In genomic region chr4:140695675-140696585, GRCm38 (mm10) we compare ENCODE assay signal across 24 mouse cellular contexts. TPM values are rescaled to one million over a fixed set of nuclear protein-coding genes. Genes with fewer than 3 reads are reported as not detected.
A peak's percentile ranks its signal among the peaks of the same experiment; 100 is the strongest.
DNase-seq lines count a peak whose midpoint lies in the region; ATAC-seq and TF ChIP-seq lines count a peak whose summit lies in the region.
"Had no signal": no experiment of that assay in that cellular context is flagged by ENCODE, and none has a peak within 500 bp of the region (broad histone marks: within the 10 kb centered on the region; RNA-seq: fewer than 3 reads in every experiment).

No protein-coding gene starts in this region.

- no peak overlapping the region for H3ac ChIP-seq in myocyte (ENCODE audit: control insufficient read depth, insufficient read length)

- no peak for ATAC-seq in megakaryocyte, adult 5-6 weeks (ENCODE audit: poor library complexity, severe bottlenecking)
- peak; percentile 68 for ATAC-seq in liver, embryonic 12.5 days
- no peak for ATAC-seq in intestine, postnatal 0 days
- no peak for ATAC-seq in midbrain, embryonic 16.5 days
- ATAC-seq: intestine, embryonic 15.5 days had no signal

- 39% methylated on average over 14 of the region's 14 CpGs for WGBS in liver, embryonic 12.5 days (ENCODE audit: insufficient replicate concordance)
- WGBS in intestine, postnatal 0 days, result 72% methylated on average over 14 of the region's 14 CpGs
- 83% methylated on average over 14 of the region's 14 CpGs for WGBS in midbrain, embryonic 16.5 days

- H3K4me3 ChIP-seq in megakaryocyte, embryonic 14.5 days (replicated peaks), result peak overlapping the region; percentile 86
- H3K4me3 ChIP-seq in liver, embryonic 12.5 days, result peak overlapping the region; percentile 44
- no peak overlapping the region for H3K4me3 ChIP-seq in myocyte
- no peak overlapping the region for H3K4me3 ChIP-seq in intestine, postnatal 0 days (ENCODE audit: low read depth, low read length)
- H3K4me3 ChIP-seq in midbrain, embryonic 16.5 days (ENCODE audit: low read depth, low read length), result no peak overlapping the region
- H3K4me3 ChIP-seq: embryonic facial prominence, embryonic 13.5 days; heart, embryonic 10.5 days; intestine, embryonic 15.5 days; kidney, embryonic 15.5 days; midbrain, embryonic 12.5 days had no signal

- no peak for TF ChIP-seq POLR2A in myocyte (IDR thresholded peaks at IDR 0.05; ENCODE audit: insufficient read length, low read depth)

- peak; percentile 53 for DNase-seq in c-Kit-positive CD71-positive TER-119-positive erythroid progenitor cells, embryonic 14.5 days (ENCODE audit: low spot score)
- no peak for DNase-seq in right cerebral cortex, adult 18-20 months
- DNase-seq: adrenal gland, adult 8-10 months; cerebellum, adult 11 months; cerebellum, postnatal 36 days; gastrocnemius, postnatal 36 days; heart, postnatal 14 days; lung, postnatal 14 days; thymus, postnatal 14 days had no signal

- H3K4me1 ChIP-seq in megakaryocyte, embryonic 14.5 days, result peaks cover 74% of the 10 kb centered on the region
- peaks cover 85% of the 10 kb centered on the region for H3K4me1 ChIP-seq in liver, embryonic 12.5 days
- H3K4me1 ChIP-seq in intestine, postnatal 0 days (replicated peaks; ENCODE audit: control insufficient read depth, insufficient read depth, low read length), result no peaks in the 10 kb centered on the region
- peaks cover 7% of the 10 kb centered on the region for H3K4me1 ChIP-seq in midbrain, embryonic 16.5 days (ENCODE audit: control insufficient read depth, insufficient read depth, low read length)

- H3K4me2 ChIP-seq in liver, embryonic 12.5 days, result peak overlapping the region; percentile 66
- H3K4me2 ChIP-seq in myocyte (ENCODE audit: low read depth), result peak overlapping the region; percentile 77
- H3K4me2 ChIP-seq in intestine, postnatal 0 days (replicated peaks; ENCODE audit: low read depth), result no peak overlapping the region
- H3K4me2 ChIP-seq in midbrain, embryonic 16.5 days (ENCODE audit: low read length), result no peak overlapping the region
- H3K4me2 ChIP-seq: embryonic facial prominence, embryonic 13.5 days; hindbrain, embryonic 14.5 days; intestine, embryonic 15.5 days; kidney, embryonic 15.5 days; midbrain, embryonic 12.5 days had no signal

- H3K9me3 ChIP-seq in megakaryocyte, embryonic 14.5 days, result no peaks in the 10 kb centered on the region
- H3K9me3 ChIP-seq in liver, embryonic 12.5 days (replicated peaks), result no peaks in the 10 kb centered on the region
- H3K9me3 ChIP-seq in intestine, postnatal 0 days (ENCODE audit: control insufficient read depth), result no peaks in the 10 kb centered on the region
- H3K9me3 ChIP-seq in midbrain, embryonic 16.5 days (replicated peaks; ENCODE audit: control insufficient read depth, low read length, poor library complexity, severe bottlenecking), result no peaks in the 10 kb centered on the region
- H3K9me3 ChIP-seq: embryonic facial prominence, embryonic 13.5 days; heart, embryonic 10.5 days; intestine, embryonic 15.5 days; kidney, embryonic 15.5 days; midbrain, embryonic 12.5 days had no signal

- no peaks in the 10 kb centered on the region for H3K36me3 ChIP-seq in megakaryocyte, embryonic 14.5 days (replicated peaks; ENCODE audit: low read length)
- no peaks in the 10 kb centered on the region for H3K36me3 ChIP-seq in liver, embryonic 12.5 days
- H3K36me3 ChIP-seq in myocyte (ENCODE audit: control insufficient read depth, insufficient read depth), result no peaks in the 10 kb centered on the region
- H3K36me3 ChIP-seq in intestine, postnatal 0 days (ENCODE audit: control insufficient read depth, insufficient read depth), result no peaks in the 10 kb centered on the region
- H3K36me3 ChIP-seq in midbrain, embryonic 16.5 days (ENCODE audit: control insufficient read depth, insufficient read depth, low read length), result no peaks in the 10 kb centered on the region
- H3K36me3 ChIP-seq: embryonic facial prominence, embryonic 13.5 days; heart, embryonic 10.5 days; intestine, embryonic 15.5 days; kidney, embryonic 15.5 days; midbrain, embryonic 12.5 days had no signal

- peak overlapping the region; percentile 84 for H3K27ac ChIP-seq in liver, embryonic 12.5 days
- no peak overlapping the region for H3K27ac ChIP-seq in intestine, postnatal 0 days (ENCODE audit: low read depth, low read length)
- no peak overlapping the region for H3K27ac ChIP-seq in midbrain, embryonic 16.5 days (ENCODE audit: low read length)
- H3K27ac ChIP-seq: embryonic facial prominence, embryonic 13.5 days; heart, embryonic 10.5 days; hindbrain, embryonic 14.5 days; intestine, embryonic 15.5 days; kidney, embryonic 15.5 days; midbrain, embryonic 12.5 days; stomach, postnatal 0 days had no signal

- no peaks in the 10 kb centered on the region for H3K79me2 ChIP-seq in myocyte (ENCODE audit: control insufficient read depth, insufficient read depth)

- TF ChIP-seq CTCF in intestine, postnatal 0 days (IDR thresholded peaks at IDR 0.05; ENCODE audit: low read depth), result no peak

- H3K27me3 ChIP-seq in megakaryocyte, embryonic 14.5 days (replicated peaks), result no peaks in the 10 kb centered on the region
- H3K27me3 ChIP-seq in liver, embryonic 12.5 days (replicated peaks), result no peaks in the 10 kb centered on the region
- no peaks in the 10 kb centered on the region for H3K27me3 ChIP-seq in myocyte (ENCODE audit: control insufficient read depth, insufficient read depth, insufficient read length)
- no peaks in the 10 kb centered on the region for H3K27me3 ChIP-seq in intestine, postnatal 0 days (replicated peaks; ENCODE audit: control insufficient read depth, insufficient read depth, low read length)
- H3K27me3 ChIP-seq in midbrain, embryonic 16.5 days (ENCODE audit: control insufficient read depth, insufficient read depth, low read depth, low read length), result peaks cover 12% of the 10 kb centered on the region
- H3K27me3 ChIP-seq: intestine, embryonic 15.5 days had no signal

- peak overlapping the region; percentile 51 for H3K9ac ChIP-seq in liver, embryonic 12.5 days
- H3K9ac ChIP-seq in intestine, postnatal 0 days (ENCODE audit: low read depth, low read length), result no peak overlapping the region
- H3K9ac ChIP-seq in midbrain, embryonic 16.5 days (ENCODE audit: low read depth, low read length), result no peak overlapping the region
- H3K9ac ChIP-seq: embryonic facial prominence, embryonic 13.5 days; hindbrain, embryonic 14.5 days; intestine, embryonic 15.5 days; kidney, embryonic 15.5 days; midbrain, embryonic 12.5 days had no signal

TF ChIP-seq in myocyte, 11 proteins besides CTCF, POLR2A, EP300 and RAD21:
- TF ChIP-seq USF1 (IDR thresholded peaks at IDR 0.05; ENCODE audit: low read depth) (no peak), TCF12 (IDR thresholded peaks at IDR 0.05; ENCODE audit: insufficient read depth, poor library complexity, severe bottlenecking) (peak; percentile 32), MAX (IDR thresholded peaks at IDR 0.05; ENCODE audit: low read depth) (no peak), E2F4 (IDR thresholded peaks at IDR 0.05; ENCODE audit: insufficient read depth) (no peak), REST (IDR thresholded peaks at IDR 0.05; ENCODE audit: insufficient read depth, insufficient read length) (no peak), POLR2AphosphoS2 (IDR thresholded peaks at IDR 0.05; ENCODE audit: insufficient read length, low read depth) (no peak), MYOG (IDR thresholded peaks at IDR 0.05; ENCODE audit: control insufficient read depth in 1 of 3, insufficient read depth in 1 of 3, insufficient read length in 2 of 3, low read depth in 2 of 3) (peak in 2 of 3 experiments; percentile 61 to 74), MYOD1 (IDR thresholded peaks at IDR 0.05; ENCODE audit: control insufficient read depth in 1 of 3, insufficient read length in 2 of 3, low read depth in 2 of 3) (peak; percentile 21 to 73 (median 72)), CEBPB (IDR thresholded peaks at IDR 0.05; ENCODE audit: insufficient read depth, poor library complexity, severe bottlenecking) (no peak)

RNA-seq across cellular contexts. Expression of gene Rcc2, which starts 4.4 kb away (rescaled TPM):
- polyA plus RNA-seq in megakaryocyte, embryonic 14.5 days (2012; ENCODE audit: insufficient read depth, low replicate concordance), result 177 and 233 TPM in 2 replicates
- 30.3 and 37.4 TPM in 2 replicates for total RNA-seq in megakaryocyte, adult 5-6 weeks (2015)
- 50.8 and 57.3 TPM in 2 replicates for total RNA-seq in megakaryocyte, adult 5-6 weeks (2017)
- 100 and 102 TPM in 2 replicates for polyA plus RNA-seq in liver, embryonic 12.5 days (2016; fragmentation: Nextera tagmentation; extraction: Ambion mirVana)
- 167 TPM for polyA plus RNA-seq in myocyte (2012; fragmentation: generic; extraction: Trizol)
- polyA plus RNA-seq in intestine, postnatal 0 days (2015; fragmentation: Nextera tagmentation; extraction: Ambion mirVana), result 14.6 and 15.6 TPM in 2 replicates
- 9.7 and 11.5 TPM in 2 replicates for polyA plus RNA-seq in midbrain, embryonic 16.5 days (2015; fragmentation: Nextera tagmentation; extraction: Ambion mirVana)

RNA-seq across cellular contexts. Expression of gene Arhgef10l, which starts 30.1 kb away (rescaled TPM):
- polyA plus RNA-seq in megakaryocyte, embryonic 14.5 days (2012; ENCODE audit: insufficient read depth, low replicate concordance), result 7.1 and 9.2 TPM in 2 replicates
- total RNA-seq in megakaryocyte, adult 5-6 weeks (2015), result 22.8 and 25.3 TPM in 2 replicates
- 72.2 and 83.3 TPM in 2 replicates for total RNA-seq in megakaryocyte, adult 5-6 weeks (2017)
- polyA plus RNA-seq in liver, embryonic 12.5 days (2016; fragmentation: Nextera tagmentation; extraction: Ambion mirVana), result 3.5 and 3.7 TPM in 2 replicates
- 34.7 TPM for polyA plus RNA-seq in myocyte (2012; fragmentation: generic; extraction: Trizol)
- 3.9 and 5.4 TPM in 2 replicates for polyA plus RNA-seq in intestine, postnatal 0 days (2015; fragmentation: Nextera tagmentation; extraction: Ambion mirVana)
- 24.5 and 27.8 TPM in 2 replicates for polyA plus RNA-seq in midbrain, embryonic 16.5 days (2015; fragmentation: Nextera tagmentation; extraction: Ambion mirVana)

RNA-seq across cellular contexts. Expression of gene Padi6, which starts 46.5 kb away (rescaled TPM):
- not detected in 2 replicates for polyA plus RNA-seq in megakaryocyte, embryonic 14.5 days (2012; ENCODE audit: insufficient read depth, low replicate concordance)
- total RNA-seq in megakaryocyte, adult 5-6 weeks (2015), result not detected in 2 replicates
- total RNA-seq in megakaryocyte, adult 5-6 weeks (2017), result not detected in 2 replicates
- polyA plus RNA-seq in liver, embryonic 12.5 days (2016; fragmentation: Nextera tagmentation; extraction: Ambion mirVana), result not detected in 2 replicates
- polyA plus RNA-seq in myocyte (2012; fragmentation: generic; extraction: Trizol), result 0.20 TPM
- polyA plus RNA-seq in intestine, postnatal 0 days (2015; fragmentation: Nextera tagmentation; extraction: Ambion mirVana), result not detected in 2 replicates
- polyA plus RNA-seq in midbrain, embryonic 16.5 days (2015; fragmentation: Nextera tagmentation; extraction: Ambion mirVana), result not detected in 2 replicates
- total RNA-seq: adrenal gland, adult 8-10 months; gastrocnemius, postnatal 36 days; heart, postnatal 14 days; liver, adult 2 months had no signal
- polyA plus RNA-seq: embryonic facial prominence, embryonic 13.5 days; heart, embryonic 10.5 days; hindbrain, embryonic 14.5 days; kidney, embryonic 15.5 days; liver, adult 2 months; midbrain, embryonic 12.5 days; neural tube, embryonic 11.5 days; stomach, postnatal 0 days had no signal

Comparison
In these comparisons a context has a peak if more than half of its experiments do, and no peak if none do; other contexts are left out.
1. H3K4me3 ChIP-seq: peak in megakaryocyte, embryonic 14.5 days (single experiment) and liver, embryonic 12.5 days (single experiment); none in myocyte (single experiment), intestine, postnatal 0 days (single experiment) and midbrain, embryonic 16.5 days (single experiment).
2. H3K4me2 ChIP-seq: peak in liver, embryonic 12.5 days (single experiment) and myocyte (single experiment); none in intestine, postnatal 0 days (single experiment) and midbrain, embryonic 16.5 days (single experiment).